Mouse (Mus musculus): ENCODE data around the gene Cyp26b1.
A peak's percentile ranks its signal among the peaks of the same experiment; 100 is the strongest.
"Not testable (repeated sequence)": the region's sequence is repeated elsewhere in the genome, so short reads cannot be mapped to it uniquely, and the experiment has no call there.

Gene Cyp26b1

GRCm38 (mm10) chr6:84593693-84594092 lies at the start of gene Cyp26b1:
TSS of gene Cyp26b1 (minus strand) at chr6:84593908.
- no peak for DNase-seq (ENCODE audit: low spot score in 2 of 2)

DNA sequence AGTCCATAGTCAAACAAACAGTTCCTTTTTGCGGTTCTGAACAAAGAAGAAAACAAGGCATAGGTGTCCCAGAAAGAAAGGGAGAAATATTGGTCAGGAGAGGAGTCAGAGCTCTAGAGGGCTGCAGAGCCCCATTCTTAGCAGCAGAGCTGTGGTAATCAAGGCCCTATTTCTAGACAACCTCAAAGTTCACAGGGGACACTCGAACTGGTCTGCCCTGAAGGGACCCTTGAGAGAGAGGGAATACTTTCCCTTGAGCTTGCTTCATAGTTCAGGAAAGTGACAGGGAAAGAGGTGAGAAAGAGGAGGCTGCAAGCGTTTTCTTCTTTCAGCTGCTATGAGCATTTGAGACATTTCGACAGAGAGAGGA lies 47.3 kb upstream of the Cyp26b1 start:
- no peak for DNase-seq (ENCODE audit: low spot score in 2 of 2)

DNA sequence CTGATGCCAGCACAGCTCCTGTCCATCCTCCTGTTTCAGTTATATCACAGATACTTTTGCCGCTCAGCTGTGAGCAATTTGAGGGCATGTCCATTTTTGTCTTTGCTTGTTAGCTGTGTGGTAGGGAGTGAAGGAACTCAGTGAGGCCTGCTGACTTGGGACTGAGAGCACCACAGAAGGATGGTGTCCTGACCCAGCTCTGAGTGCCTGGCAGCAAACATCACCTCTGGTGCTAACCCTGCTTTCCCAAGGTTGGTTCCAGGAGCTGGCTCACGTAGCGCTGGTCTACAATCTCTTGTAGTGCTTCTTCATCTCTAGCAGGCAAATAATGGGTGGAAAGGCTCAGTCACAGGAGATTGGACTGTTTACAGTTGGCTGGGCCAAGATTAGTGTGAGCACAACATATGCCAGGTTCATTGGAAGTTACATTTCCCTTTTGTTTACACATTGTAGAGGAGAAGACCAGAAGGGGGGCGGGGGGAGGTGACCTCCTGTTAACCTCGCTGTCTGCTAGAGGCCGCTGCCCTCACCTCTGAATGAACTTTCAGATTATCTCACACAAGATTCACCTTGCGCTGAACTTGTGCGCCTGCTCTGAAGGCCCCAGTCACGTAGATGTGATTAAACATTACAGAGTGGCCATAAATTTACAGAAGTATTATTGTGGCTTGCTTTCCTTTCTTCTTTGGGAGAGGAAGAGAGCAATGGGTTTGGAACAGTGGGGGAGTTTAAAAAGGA lies 46.8 kb upstream of the Cyp26b1 start:
- DNase-seq (ENCODE audit: low spot score in 2 of 2) = no peak

- no peak for DNase-seq (ENCODE audit: low spot score in 2 of 2)
Measured at GRCm38 (mm10) chr6:84638206-84638605, 44.5 kb upstream of the Cyp26b1 start.

GRCm38 (mm10) chr6:84631588-84631987 lies 37.9 kb upstream of the Cyp26b1 start:
- no peak for DNase-seq (ENCODE audit: low spot score in 2 of 2)

- no peak for DNase-seq (ENCODE audit: low spot score in 2 of 2)
Measured at GRCm38 (mm10) chr6:84630276-84630675, 36.6 kb upstream of the Cyp26b1 start.

DNA sequence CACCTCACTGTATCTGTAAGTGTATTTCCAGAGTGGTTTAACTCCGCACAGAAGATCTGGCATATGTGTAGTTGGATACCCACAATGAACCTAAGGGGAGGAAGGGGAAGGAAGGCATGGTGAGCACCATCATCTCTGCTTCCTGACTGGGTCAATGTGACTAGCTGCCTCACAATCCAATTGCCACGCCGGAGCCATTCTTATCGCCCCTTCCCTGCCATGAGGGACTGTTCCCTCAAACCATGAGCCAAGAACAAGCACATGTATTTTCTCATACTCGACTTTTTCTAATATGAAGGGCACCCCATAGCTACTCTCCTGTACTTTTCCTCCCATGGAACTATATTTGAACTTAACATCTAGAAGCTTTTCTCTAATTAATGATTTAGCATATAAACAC lies 35.1 kb upstream of the Cyp26b1 start:
- no peak for DNase-seq (ENCODE audit: low spot score in 2 of 2)

GRCm38 (mm10) chr6:84626398-84626797 lies 32.7 kb upstream of the Cyp26b1 start:
- no peak for DNase-seq (ENCODE audit: low spot score in 2 of 2)

DNA sequence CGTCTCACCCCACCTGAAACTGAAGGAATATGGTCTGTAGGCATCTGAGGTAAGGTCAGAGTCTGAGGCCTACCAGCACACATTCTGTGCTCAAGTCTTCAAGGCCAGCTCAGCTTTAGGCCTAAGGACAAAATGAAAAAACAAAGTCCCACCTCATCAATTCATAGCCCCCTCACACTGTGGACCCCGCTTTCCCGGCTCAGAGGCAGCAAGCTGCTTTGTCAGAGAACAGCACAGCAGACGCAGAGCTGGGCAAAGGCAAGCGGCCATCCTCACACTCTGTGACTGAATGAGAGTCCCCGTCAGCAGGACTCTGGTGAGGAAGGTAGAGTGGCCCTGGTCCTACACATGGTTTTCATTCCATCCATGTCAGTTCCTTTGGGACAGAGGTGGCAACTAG lies 25.5 kb upstream of the Cyp26b1 start:
- no peak for DNase-seq (ENCODE audit: low spot score in 2 of 2)

- DNase-seq (ENCODE audit: low spot score in 2 of 2) = no peak
Measured at GRCm38 (mm10) chr6:84617051-84617450, 23.3 kb upstream of the Cyp26b1 start.

DNA sequence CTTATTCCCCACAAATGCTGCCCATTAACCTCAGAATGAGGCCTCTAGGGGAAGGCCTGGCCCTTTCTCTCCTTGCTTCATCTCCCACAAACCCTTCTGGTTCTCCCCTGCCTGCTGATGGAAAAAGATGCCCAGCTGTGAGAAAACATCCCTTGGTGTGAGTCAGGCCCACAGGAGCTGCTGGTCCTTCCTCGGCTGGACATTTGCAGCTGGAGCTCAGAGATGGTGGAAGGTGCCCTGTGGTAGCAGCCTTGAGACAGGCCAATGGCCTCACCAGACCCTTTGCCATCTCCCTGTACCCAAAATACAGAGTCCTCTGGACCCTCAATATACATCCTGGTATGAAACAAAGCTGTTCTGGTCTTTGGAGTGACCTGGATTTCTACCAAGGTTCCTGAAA lies 22.9 kb upstream of the Cyp26b1 start:
- DNase-seq (ENCODE audit: low spot score in 2 of 2) = no peak

GRCm38 (mm10) chr6:84613561-84613960 lies 19.9 kb upstream of the Cyp26b1 start:
- no peak for DNase-seq (ENCODE audit: low spot score in 2 of 2)

GRCm38 (mm10) chr6:84601136-84601889 lies 7.6 kb upstream of the Cyp26b1 start:
- DNase-seq (ENCODE audit: low spot score in 2 of 2) = no peak

DNA sequence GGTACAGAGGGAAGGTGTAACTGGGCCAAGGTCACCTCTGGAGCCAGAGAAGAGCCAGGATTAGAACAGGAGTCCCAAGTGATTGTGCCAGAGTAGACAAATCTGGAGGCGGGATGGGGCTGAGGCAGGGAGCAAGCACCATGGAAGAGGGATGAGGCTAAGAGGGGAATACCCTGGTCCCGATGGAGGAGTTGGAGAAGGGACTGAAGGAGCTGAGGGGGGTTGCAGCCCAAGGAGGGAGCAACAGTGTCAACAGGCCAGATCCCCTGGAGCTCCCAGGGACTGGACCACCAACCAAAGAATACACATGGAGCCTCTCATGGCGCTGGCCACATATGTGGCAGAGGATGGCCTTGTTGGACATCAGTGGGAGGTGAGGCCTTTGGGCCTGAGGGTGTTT lies 5.6 kb upstream of the Cyp26b1 start:
- not testable (repeated sequence) for DNase-seq (ENCODE audit: low spot score in 2 of 2)

GRCm38 (mm10) chr6:84598725-84599124 lies 5.0 kb upstream of the Cyp26b1 start:
- no peak for DNase-seq (ENCODE audit: low spot score in 2 of 2)

GRCm38 (mm10) chr6:84594626-84595025 lies 918 bp upstream of the Cyp26b1 start:
- no peak for DNase-seq (ENCODE audit: low spot score in 2 of 2)

DNA sequence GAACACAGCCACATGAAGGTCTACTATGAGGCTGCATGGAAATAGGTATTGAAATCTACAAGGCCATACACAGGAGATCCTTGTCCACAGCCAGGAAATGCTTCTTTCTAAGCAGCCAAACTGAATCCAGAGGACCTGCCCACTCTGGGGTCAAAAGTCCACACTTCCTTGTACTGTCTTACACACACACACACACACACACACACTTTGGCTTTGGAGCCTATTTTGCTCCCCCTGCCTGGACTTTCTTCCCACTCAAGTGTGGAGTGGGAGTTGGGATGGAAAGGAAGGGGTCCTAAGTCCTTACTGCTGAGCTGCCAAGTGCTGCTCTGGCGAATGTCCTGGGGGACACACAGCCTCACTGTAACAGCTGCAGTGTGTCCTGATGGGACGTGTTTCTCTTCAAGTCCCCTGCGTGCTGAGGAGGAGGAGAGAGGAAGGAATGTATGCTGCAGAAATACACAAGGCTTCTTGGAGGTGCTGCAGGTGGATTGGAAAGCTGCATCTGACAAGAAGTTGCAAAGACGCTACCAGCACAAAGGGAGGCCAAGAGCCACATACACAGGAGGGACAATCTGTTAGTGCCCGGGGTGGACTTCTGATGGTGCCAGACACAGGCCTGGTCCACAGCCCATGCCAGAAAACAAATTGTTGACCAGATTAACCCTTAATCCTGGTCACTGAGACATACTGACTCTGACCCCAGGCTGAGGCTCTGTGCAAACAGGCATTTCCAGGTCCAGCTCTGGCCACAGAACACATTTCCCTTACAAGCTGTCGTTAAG lies 2.6 kb downstream of the Cyp26b1 start:
- DNase-seq (ENCODE audit: low spot score in 2 of 2) = no peak

GRCm38 (mm10) chr6:84589742-84590686 lies 3.7 kb downstream of the Cyp26b1 start:
- DNase-seq (ENCODE audit: low spot score in 2 of 2) = peak; percentile 89 to 94

- peak; percentile 20 to 68 for DNase-seq (ENCODE audit: low spot score in 2 of 2)
Measured at GRCm38 (mm10) chr6:84588895-84589652, 4.6 kb downstream of the Cyp26b1 start.

GRCm38 (mm10) chr6:84588221-84588894 lies 5.3 kb downstream of the Cyp26b1 start:
- no peak for DNase-seq (ENCODE audit: low spot score in 2 of 2)
